Mouse (Mus musculus) kidney, postnatal 14 days (tissue): ENCODE data around the gene Fry.

Source experiments
- DNase-seq: peaks from one replicate; pipeline ENCODE4 v3.0.0; 2022; ENCODE audit warnings: mixed read lengths

Fry gene

GRCm38 (mm10) chr5:150118455-150119241 is at the start of gene Fry:
TSS of gene Fry (plus strand) at chr5:150118645.
- peak; percentile 94 for DNase-seq

DNA sequence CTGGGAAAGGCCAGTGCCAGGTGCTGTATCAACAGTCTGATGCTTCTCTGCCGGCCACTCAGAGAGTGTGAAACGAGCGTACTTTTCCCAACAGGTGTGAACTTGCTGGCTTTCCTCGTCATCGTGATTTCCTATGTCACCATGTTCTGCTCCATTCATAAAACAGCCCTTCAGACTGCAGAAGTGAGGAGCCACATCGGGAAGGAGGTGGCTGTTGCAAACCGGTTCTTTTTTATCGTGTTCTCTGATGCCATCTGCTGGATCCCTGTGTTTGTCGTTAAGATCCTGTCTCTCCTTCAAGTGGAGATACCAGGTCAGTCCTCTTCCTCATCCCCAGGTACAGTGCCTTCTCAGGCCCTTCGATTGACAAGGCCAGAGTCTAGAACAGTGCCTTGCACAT is 48.4 kb upstream of the Fry start:
- DNase-seq, result peak; percentile 27

DNA sequence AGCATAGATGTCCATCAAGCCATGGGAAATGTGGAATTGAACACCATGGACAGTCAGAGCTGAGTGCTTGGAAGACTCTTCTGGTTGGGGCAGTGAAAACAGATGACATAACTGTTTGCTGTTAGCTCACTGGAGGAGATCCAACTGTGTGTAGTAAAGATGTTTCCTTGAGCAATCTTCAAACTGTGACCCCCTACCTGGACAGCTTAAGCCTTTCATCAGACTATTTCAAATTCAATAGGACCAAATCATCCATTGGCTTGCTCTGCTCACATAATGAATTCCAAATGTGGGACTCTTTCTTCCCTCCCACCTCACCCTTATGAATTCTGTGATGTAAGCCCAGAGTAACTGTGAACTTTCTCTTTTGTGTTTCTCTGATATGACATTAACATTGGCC is 46.7 kb upstream of the Fry start:
- no peak for DNase-seq

DNA sequence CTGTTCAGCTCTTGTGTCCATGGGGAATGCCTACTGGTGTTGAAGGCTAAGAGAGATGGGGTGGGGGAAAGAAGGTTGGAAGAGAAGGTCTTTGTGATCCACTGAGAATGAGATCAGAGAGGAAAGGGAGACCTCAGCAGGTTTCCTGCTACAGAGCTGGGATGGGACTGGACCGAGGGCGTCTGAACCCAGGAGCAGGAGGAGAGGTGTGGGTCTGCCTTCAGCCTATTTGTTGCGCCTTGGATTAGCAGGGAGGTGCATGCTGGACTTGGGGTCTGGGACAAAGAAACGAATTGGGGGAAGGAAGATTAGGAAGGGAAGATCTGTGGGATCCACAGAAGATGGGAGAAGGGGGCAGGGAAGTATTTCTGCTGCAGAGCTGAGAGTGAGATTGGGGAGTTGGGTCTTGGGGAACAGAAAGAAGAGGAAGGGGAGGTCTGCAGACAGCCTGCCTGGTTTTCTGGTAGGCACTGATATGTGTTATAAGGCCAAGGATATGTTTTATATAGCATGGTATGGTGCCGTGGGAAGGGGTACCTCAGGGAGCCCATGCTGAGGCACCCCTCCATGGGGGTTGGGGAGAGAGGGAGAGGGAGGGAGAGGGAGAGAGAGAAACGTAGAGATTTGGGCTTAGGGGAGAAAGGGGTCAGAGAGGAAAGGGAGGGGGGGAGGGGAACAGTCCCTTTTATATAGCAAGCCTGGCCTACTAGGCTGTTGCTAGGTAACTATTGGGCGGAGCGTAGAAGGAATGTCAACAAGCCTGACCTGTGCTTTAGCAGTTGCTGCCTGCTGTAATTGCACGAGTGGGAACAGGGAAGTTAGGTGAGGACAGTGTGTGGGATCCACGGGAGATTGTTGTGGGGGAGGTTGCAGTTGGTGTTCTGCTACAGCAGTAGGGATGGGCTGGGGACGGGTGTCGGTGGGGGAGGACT is 38.3 kb upstream of the Fry start:
- DNase-seq, result no peak

DNA sequence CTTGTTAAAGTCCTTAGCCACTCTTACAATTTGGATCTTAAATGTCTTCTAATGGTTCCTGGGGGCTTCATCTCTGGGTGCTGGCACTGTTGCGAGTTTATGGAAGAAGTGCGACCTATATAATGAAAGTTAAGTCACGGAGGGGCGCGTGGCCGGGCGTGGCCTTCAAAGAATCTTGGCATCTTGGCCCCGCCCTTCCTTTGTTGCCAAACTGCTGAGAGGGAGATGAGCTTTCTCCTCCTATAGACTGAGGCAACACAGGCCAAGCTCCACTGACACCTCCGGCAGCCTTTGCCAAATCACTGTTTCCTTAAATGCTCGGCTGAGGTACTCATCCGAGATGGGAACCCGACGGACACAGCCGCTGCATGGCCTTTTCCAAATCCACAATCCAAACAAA is 35.7 kb upstream of the Fry start:
- no peak for DNase-seq

- DNase-seq, result no peak
Measured at GRCm38 (mm10) chr5:150083190-150083589, 35.3 kb upstream of the Fry start.

- DNase-seq, result peak; percentile 58
Measured at GRCm38 (mm10) chr5:150097620-150098019, 20.8 kb upstream of the Fry start.

DNA sequence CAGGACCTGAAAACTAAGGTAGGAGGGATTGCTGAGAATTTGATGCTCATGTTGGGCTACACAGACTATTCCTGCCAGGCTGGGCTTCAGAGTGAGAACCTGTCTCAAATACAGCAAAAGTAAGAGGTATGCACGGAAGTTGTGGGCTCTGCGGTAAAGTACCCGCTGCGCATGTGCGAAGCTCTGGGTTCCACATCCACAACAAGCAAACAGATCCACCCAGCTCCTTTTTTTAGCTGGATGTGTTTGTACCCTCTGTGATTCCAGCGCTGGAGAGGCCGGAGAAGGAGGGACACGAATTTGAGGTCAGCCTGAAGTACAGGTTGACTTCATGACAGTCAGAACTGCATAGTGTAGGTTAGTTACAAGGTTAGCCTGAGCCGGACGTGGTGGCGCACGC is 19.7 kb upstream of the Fry start:
- DNase-seq, result no peak

DNA sequence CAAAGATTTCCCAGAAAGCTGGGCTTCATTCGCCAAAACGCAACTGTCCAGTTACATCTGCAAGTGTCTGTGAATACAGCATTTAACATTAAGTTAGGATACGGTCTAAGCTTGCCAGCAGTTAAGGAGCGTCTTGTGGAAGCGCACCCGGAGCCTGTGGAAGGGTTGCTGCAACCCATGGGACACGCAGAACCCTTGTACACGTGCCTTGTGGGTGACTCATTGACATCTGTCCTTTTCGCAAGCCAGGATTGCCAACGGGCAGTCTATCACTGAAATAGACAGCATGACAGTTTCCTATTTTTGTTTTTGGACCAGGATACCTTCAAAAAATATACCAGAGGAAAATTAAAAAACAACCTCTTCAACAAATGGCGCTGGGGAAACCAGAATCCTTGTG is 16.7 kb upstream of the Fry start:
- DNase-seq, result no peak

DNA sequence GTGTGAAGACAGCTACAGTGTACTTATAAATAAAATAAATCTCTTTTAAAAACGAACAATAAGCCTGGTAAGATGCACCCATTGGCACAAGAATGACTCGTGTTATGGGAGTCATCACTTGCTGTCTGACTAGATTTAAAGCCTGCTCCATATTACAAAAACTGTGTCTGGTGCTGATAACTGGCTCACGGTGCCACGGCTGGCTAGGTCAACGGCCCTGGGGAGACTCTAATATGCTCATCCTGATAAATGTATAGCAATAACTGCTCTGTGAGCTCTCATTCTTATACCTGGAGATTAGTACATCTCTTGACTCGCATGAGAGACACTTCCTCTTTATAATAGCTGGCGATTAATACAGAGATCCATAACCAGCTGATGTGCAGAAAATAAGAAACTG is 12.1 kb upstream of the Fry start:
- DNase-seq, result no peak

GRCm38 (mm10) chr5:150111236-150111635 is 7.2 kb upstream of the Fry start:
- no peak for DNase-seq

GRCm38 (mm10) chr5:150114007-150114406 is 4.4 kb upstream of the Fry start:
- no peak for DNase-seq

- no peak for DNase-seq
Measured at GRCm38 (mm10) chr5:150114778-150115177, 3.7 kb upstream of the Fry start.

DNA sequence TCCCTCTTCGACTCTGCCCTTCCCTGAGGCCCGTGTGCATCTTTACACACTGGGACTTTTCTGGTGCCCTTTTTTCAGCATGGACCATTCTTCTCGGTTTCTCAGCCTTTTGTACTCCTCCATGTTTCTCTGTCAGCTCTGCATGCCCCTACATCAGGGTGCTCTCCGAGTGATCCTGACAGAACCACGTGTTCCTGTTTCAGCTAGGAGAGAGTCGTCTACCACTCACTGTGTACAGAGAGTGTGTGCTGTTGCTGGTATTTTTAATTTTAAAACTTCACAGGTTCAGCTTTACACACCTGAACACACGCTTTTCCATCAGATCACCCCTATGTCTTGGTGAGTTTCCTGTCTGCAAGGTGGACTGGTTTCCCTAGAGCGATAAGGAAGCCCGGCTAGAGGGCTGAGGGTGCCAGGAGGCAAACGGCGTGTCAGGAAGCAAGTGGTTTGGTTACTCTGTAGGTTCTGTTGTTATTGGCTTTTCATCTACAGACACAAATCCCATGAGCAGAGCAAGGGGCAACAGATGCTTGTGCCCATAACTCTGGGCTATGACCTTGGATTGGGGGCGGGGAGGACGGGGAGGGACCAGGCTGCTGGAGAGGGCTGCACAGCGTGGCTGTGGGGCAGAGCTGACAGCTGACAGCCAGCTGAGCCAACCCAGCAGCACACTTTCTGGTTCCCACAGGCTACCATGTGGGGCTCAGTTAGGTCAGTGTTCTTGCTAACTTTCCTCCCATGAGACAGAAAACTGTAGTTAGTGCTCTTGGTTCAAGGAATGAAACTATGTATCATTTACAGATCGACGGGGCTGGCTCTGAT is 3.0 kb upstream of the Fry start:
- no peak for DNase-seq

DNA sequence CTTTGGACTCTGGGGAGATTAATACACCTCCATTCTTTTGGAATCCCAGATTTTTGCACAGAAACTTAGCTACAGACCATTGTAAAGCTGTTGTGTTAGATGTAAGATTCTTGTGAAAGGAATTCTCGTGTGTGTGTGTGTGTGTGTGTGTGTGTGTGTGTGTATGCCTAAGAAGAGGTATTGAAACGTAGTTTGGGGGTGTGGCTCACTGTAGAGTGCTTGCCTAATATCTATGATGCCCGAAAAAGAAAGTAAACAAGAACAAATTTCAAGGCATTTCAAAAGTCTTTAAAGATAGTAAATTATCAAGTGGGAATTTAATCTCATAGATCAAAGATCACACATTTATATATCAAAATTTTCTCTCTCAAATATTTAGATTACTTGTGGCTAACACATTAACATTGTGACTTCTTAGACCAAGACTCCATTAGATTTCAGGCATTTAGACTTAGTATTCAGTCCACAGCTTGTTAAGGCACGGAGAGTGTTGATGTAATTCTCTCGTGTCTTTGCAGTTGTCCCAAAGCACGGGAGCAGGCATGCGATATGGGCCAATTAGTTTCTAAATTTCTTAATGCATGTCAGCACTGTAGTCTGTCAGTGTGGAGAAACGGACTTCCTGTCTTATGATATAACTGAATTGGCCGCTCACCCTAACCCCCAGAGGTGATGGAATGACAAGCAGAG is 2.1 kb upstream of the Fry start:
- no peak for DNase-seq

GRCm38 (mm10) chr5:150116906-150117216 is 1.6 kb upstream of the Fry start:
- no peak for DNase-seq

- no peak for DNase-seq
Measured at GRCm38 (mm10) chr5:150118124-150118454, 356 bp upstream of the Fry start.

GRCm38 (mm10) chr5:150120676-150121075 is 2.2 kb downstream of the Fry start:
- DNase-seq, result no peak

DNA sequence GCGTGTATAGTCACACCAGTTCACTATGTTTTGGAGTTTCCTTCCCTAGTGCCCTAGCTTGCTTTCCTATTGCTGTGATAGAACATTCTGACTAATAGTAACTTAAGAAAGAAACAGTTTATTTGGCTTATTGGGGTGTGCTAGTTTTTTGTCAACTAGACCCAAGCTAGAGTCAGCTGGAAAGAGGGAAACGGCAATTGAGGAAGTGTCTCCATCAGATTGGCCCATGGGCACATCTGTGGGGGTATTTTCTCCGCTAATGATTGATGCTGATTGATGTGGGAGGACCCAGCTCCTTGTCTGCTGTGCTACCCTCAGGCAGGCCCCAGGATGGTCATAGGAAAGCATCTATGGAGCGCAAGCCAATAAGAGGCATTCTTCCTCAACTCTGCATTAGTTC is 3.6 kb downstream of the Fry start:
- DNase-seq, result no peak

- no peak for DNase-seq
Measured at GRCm38 (mm10) chr5:150122571-150122970, 4.1 kb downstream of the Fry start.

DNA sequence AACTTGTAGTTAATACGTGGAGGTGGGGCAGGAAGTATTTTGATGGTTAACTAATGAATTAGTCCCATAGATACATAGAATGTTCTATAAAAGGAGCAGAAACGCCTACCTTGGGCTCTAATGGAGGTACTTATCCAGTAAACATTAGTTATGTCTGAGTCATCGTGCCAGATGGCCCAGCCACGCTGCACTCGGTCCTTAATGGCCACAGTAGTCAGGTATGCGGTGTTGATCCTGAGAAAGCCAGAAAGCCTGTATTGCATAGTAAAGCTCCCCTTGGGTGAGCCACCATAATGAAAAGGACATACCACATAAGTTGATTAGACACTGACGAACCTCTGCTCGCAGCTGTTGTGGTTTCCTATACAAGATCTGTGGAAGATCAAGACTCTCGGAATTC is 7.5 kb downstream of the Fry start:
- DNase-seq, result no peak

DNA sequence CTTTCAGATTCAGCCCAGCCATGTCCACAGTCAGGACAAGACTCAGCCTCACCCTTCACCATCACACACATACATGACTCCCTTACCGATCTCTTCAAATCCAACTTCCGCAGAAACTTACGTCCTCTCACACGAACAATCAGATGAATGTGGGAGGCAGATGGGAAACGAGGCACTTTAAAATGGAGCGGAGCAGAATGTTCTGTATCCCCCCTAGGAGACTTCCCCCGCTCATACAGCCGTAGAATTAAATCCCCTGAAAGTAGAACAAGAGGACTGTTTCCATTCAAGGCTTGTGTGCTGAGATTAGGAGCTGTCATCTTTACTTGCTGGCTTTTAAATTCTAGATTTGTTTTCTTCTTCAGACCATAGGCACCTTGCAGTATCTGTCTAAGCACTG is 10.0 kb downstream of the Fry start:
- no peak for DNase-seq

DNA sequence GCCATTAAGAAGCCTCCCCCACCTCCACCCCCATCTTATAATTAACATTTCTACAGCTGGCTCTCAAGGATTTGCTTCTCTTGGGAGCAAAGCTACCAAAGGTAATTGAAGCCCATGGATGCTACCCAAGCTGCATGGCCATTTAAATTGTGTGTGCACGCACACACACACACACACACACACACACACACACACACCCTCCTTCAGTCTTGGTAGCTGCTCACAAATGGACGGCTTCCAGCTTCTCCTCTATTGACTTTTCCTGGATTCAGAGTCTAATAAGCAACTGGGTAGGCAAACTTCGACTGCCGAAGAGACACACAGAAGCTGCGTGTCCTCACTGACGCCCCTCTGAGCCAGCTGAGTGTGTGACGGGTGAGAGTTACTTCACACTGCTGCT is 11.7 kb downstream of the Fry start:
- DNase-seq, result no peak
